Comparison of ENCODE assay signal across 24 mouse cellular contexts in genomic region chr4:154972546-154972945, GRCm38 (mm10). TPM values are rescaled to one million over a fixed set of nuclear protein-coding genes. Genes with fewer than 3 reads are reported as not detected.
"Had no signal": no experiment of that assay in that cellular context is flagged by ENCODE, and none has a peak within 500 bp of the region (broad histone marks: within the 10 kb centered on the region; RNA-seq: fewer than 3 reads in every experiment).

No protein-coding gene starts in this region.

- H3K9ac ChIP-seq: heart, embryonic 12.5 days; hindbrain, embryonic 12.5 days; hindbrain, embryonic 14.5 days; intestine, embryonic 15.5 days; limb, embryonic 12.5 days; liver, embryonic 13.5 days had no signal

- DNase-seq: gastrocnemius, adult 2 months; gastrocnemius, postnatal 10 days; gastrocnemius, postnatal 25 days; heart, postnatal 10 days; heart, postnatal 4 days; kidney, adult 18-20 months; kidney, adult 8-10 months; kidney, postnatal 10 days; kidney, postnatal 25 days; kidney, postnatal 4 days; liver; liver, embryonic 13.5 days had no signal

- H3K27ac ChIP-seq: gastrocnemius, adult 2 months; heart, embryonic 10.5 days; hindbrain, embryonic 10.5 days; hindbrain, embryonic 12.5 days; hindbrain, embryonic 14.5 days; intestine, embryonic 15.5 days; layer of hippocampus, adult 2 months; left cerebral cortex, adult 2 months; limb, embryonic 10.5 days; limb, embryonic 12.5 days; liver, embryonic 13.5 days had no signal

- H3K27me3 ChIP-seq: heart, embryonic 12.5 days; hindbrain, embryonic 12.5 days; intestine, embryonic 15.5 days; limb, embryonic 12.5 days; liver, embryonic 13.5 days had no signal

- H3K4me3 ChIP-seq: gastrocnemius, adult 2 months; heart, embryonic 10.5 days; heart, embryonic 12.5 days; hindbrain, embryonic 10.5 days; hindbrain, embryonic 12.5 days; intestine, embryonic 15.5 days; layer of hippocampus, adult 2 months; left cerebral cortex, adult 2 months; limb, embryonic 10.5 days; limb, embryonic 12.5 days; liver, embryonic 13.5 days had no signal

- H3K4me1 ChIP-seq: hindbrain, embryonic 10.5 days; hindbrain, embryonic 12.5 days; intestine, embryonic 15.5 days; limb, embryonic 10.5 days; limb, embryonic 12.5 days had no signal

RNA-seq across cellular contexts. Expression of gene Hes5, which starts 11.8 kb away (rescaled TPM):
- total RNA-seq: gastrocnemius, adult 2 months; gastrocnemius, postnatal 25 days; granulocyte monocyte progenitor cell, adult 5-6 weeks; heart, adult 8-10 months; heart, postnatal 10 days; heart, postnatal 4 days had no signal
